Mouse (Mus musculus) G1E (cell line): Measurements from ENCODE around the gene Tbc1d15.

Source experiments
- CTCF ChIP-seq: IDR thresholded peaks from 2 replicates; pipeline ENCODE4 v1.5.1; 2012; ENCODE audit warnings: low read depth, low read length, inconsistent platforms, mixed read lengths
- GATA1 ChIP-seq: IDR thresholded peaks from 2 replicates; pipeline ENCODE4 v1.6.1; 2012; ENCODE audit warnings: borderline replicate concordance, low read length, inconsistent platforms, mixed read lengths
- GATA2 ChIP-seq: IDR thresholded peaks from 2 replicates; pipeline ENCODE4 v1.6.1; 2012; ENCODE audit warnings: low read depth, low read length, inconsistent platforms, borderline replicate concordance
- POLR2AphosphoS5 ChIP-seq: IDR thresholded peaks from 2 replicates; pipeline ENCODE4 v1.6.1; 2012; ENCODE audit warnings: low read depth, low read length, inconsistent platforms; ENCODE audit not compliant: insufficient replicate concordance

GRCm38 (mm10) chr10:115191214-115191613 is 60.1 kb downstream of the Tbc1d15 start:
- TF ChIP-seq CTCF (no peak), GATA1 (no peak), POLR2AphosphoS5 (no peak), GATA2 (no peak)
